Mouse (Mus musculus): ENCODE measurements around the gene Plekhg3. TPM values are rescaled to one million over a fixed set of nuclear protein-coding genes. Genes with fewer than 3 reads are reported as not detected.

The Plekhg3 gene
- polyA plus RNA-seq, 1 experiment from 2014 or later = 3.3 TPM

DNA sequence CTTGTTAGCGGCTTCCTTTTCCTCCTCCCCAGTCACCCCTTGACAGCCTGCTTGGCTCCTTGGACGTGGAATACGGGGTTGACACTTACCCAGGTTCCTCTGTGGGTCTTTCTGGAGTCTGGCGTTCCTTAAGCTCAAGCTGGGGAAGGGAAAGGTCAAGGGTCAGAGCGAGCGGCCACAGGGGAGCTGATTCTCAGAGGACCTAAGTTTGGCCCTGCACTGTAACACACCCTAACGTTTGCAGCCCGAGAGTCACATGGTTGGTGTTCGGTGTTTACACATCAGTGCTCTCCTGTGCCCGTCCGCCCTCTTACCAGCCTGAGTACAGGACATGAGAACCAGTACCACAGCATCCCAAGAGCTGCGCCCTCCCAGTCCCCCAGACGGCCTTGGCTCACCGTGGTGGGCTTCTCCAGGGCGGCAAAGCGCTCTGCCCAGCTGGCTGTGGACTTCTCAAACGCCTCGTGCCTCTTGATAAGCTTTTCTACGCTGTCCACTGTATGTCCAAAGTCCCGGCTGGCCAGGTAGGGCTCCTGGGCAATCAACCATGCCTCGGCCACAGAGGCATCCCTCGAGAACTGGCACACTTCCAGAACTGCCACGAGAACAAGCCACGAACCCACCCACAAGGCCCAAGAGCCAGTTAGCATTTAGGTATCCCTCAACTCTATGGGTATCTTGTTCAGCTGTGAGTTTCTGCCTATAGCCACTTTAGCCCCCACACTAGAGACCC is 67.7 kb downstream of the Plekhg3 start:
- Histone ChIP-seq H3K9ac (no peak overlapping the region), H3K36me3 (replicated peaks) (peaks cover 86% of the 10 kb centered on the region), H3K4me2 (no peak overlapping the region), H3K4me1 (replicated peaks) (peaks cover 45% of the 10 kb centered on the region), H3K4me3 (replicated peaks) (no peak overlapping the region), H3K27ac (replicated peaks) (no peak overlapping the region), H3K9me3 (replicated peaks) (no peaks in the 10 kb centered on the region), H3K27me3 (no peaks in the 10 kb centered on the region)
- ATAC-seq (ENCODE audit: insufficient read depth) = no peak
- 80% methylated on average over 24 of the region's 24 CpGs for WGBS (ENCODE audit: insufficient replicate concordance)

DNA sequence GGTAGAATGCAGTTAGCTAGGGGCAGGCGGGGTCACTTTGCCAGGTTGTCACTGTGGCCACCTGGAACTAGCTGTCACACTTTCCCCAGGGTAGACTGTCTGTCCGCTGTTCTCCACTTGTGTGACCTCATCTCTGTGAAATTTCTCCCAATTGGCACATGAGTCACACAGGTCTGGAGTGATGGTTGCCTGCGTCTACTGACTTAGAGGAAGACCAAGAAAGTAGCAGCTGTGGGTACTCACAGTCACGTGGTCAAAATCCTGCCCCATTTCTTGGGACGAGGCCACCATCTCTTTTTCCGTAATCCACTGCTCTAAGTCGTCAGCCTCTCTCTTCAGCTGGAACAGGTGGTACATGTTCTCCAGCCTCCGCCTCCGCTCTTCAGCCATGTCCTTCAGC is 73.1 kb downstream of the Plekhg3 start:
- H3K9ac ChIP-seq = no peak overlapping the region
- 94% methylated on average over 9 of the region's 9 CpGs for WGBS (ENCODE audit: insufficient replicate concordance)
- no peak overlapping the region for H3K4me2 ChIP-seq
- peaks cover 99% of the 10 kb centered on the region for H3K36me3 ChIP-seq (replicated peaks)
- no peaks in the 10 kb centered on the region for H3K27me3 ChIP-seq
- no peak for ATAC-seq (ENCODE audit: insufficient read depth)
- no peaks in the 10 kb centered on the region for H3K4me1 ChIP-seq (replicated peaks)
- no peak overlapping the region for H3K4me3 ChIP-seq (replicated peaks)
- H3K27ac ChIP-seq (replicated peaks) = no peak overlapping the region
- no peaks in the 10 kb centered on the region for H3K9me3 ChIP-seq (replicated peaks)

DNA sequence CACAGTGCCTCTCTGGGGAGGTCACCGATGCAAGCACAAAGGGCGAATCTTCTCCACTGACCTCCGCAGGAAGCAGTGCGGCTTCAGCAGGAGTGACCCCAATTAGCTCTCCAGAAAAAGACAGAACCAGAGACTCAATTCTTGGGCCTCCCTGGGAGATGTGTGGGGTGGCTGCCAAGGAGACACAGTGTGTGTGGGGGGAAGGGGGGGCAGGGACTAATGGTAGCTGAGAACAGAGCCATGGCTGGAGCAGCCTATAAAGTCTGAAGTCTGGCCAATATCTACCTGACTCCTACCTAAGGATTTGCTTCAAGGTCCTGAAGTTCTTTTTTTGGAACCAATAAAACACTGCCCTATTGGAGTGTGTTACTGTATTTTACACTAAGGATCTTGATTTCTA is 73.9 kb downstream of the Plekhg3 start:
- 79% methylated on average over 4 of the region's 4 CpGs for WGBS (ENCODE audit: insufficient replicate concordance)
- ATAC-seq (ENCODE audit: insufficient read depth) = no peak
- Histone ChIP-seq H3K27ac (replicated peaks) (no peak overlapping the region), H3K27me3 (no peaks in the 10 kb centered on the region), H3K36me3 (replicated peaks) (peaks cover 99% of the 10 kb centered on the region), H3K4me3 (replicated peaks) (no peak overlapping the region), H3K4me2 (no peak overlapping the region), H3K9ac (no peak overlapping the region), H3K9me3 (replicated peaks) (no peaks in the 10 kb centered on the region), H3K4me1 (replicated peaks) (no peaks in the 10 kb centered on the region)

DNA sequence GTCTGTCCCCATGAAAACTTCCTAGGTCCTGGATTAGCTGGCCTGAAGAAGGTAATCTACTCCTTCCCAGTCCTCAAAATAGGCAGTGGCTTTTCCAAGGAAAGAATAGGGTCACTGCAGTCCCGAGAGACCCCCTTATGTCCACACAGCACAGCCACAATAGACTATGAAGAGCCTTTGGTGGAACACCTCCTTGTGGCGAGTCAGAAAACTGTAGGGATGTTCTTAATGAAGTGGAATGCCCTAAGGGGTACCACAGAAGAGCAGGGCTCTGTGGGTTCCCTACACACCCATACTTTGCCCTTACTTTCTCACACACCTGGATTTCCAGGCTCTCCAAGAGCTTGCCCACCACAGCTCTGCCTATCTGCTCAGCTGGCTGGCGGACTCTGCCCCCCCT is 75.1 kb downstream of the Plekhg3 start:
- 75% methylated on average over 3 of the region's 3 CpGs for WGBS (ENCODE audit: insufficient replicate concordance)
- Histone ChIP-seq H3K36me3 (replicated peaks) (peaks cover 99% of the 10 kb centered on the region), H3K27ac (replicated peaks) (no peak overlapping the region), H3K4me1 (replicated peaks) (no peaks in the 10 kb centered on the region), H3K4me2 (no peak overlapping the region), H3K9me3 (replicated peaks) (no peaks in the 10 kb centered on the region), H3K27me3 (no peaks in the 10 kb centered on the region), H3K4me3 (replicated peaks) (no peak overlapping the region), H3K9ac (no peak overlapping the region)
- no peak for ATAC-seq (ENCODE audit: insufficient read depth)

DNA sequence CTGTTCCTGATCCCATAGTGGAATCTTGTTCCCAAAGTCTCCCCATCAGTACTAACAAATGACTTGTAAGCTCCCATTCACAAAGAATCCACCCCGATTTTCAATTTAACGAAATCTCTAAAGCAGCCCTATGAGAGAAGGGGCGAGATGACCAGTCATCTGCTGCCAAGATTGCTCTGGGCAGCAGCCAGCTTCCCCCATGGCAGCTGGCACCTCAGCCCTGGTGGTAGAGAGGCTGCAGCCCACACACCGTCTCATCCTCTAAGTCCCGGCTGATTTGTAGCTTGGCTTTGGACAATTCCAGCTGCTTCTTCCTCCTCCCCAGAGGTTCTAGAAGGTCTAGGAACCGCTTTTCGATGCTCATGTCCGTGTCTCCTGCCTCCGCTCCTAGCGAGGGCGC is 77.5 kb downstream of the Plekhg3 start:
- H3K36me3 ChIP-seq (replicated peaks) = peaks cover 100% of the 10 kb centered on the region
- no peaks in the 10 kb centered on the region for H3K9me3 ChIP-seq (replicated peaks)
- no peak for ATAC-seq (ENCODE audit: insufficient read depth)
- H3K4me3 ChIP-seq (replicated peaks) = no peak overlapping the region
- H3K27me3 ChIP-seq = no peaks in the 10 kb centered on the region
- no peak overlapping the region for H3K27ac ChIP-seq (replicated peaks)
- no peak overlapping the region for H3K4me2 ChIP-seq
- no peak overlapping the region for H3K9ac ChIP-seq
- no peaks in the 10 kb centered on the region for H3K4me1 ChIP-seq (replicated peaks)
- WGBS (ENCODE audit: insufficient replicate concordance) = 84% methylated on average over 11 of the region's 11 CpGs

DNA sequence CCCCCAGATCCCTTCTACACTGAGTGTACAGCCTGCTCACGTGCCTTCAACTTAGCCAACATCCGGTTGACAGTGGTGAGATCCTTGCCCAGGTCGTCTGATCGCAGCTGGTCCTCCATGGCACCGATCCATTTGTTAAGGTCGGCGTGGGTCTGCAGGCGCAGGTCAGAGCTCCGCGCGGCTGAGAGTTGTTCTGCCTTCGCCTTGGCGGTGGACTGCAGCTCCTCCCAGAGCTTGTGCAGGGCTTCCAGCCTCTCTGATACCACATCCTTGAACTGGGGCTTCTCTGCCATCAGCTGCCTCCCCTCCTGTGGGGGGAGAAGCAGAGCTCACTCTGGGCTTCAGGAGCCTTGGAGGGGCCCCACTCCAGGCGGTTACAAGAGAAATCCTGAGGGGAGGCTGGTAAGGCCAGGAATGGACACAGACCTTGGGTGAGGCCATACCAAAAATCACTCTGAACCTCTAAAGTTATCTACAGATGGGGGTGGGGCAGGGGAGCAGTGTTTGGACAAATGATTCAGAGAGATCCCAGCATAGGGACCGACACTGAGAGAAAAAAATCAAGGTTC is 78.4 kb downstream of the Plekhg3 start:
- Histone ChIP-seq H3K36me3 (replicated peaks) (peaks cover 100% of the 10 kb centered on the region), H3K4me3 (replicated peaks) (no peak overlapping the region), H3K9ac (no peak overlapping the region), H3K9me3 (replicated peaks) (no peaks in the 10 kb centered on the region), H3K4me2 (no peak overlapping the region), H3K27me3 (no peaks in the 10 kb centered on the region), H3K4me1 (replicated peaks) (no peaks in the 10 kb centered on the region), H3K27ac (replicated peaks) (no peak overlapping the region)
- ATAC-seq (ENCODE audit: insufficient read depth) = no peak
- 77% methylated on average over 15 of the region's 15 CpGs for WGBS (ENCODE audit: insufficient replicate concordance)

DNA sequence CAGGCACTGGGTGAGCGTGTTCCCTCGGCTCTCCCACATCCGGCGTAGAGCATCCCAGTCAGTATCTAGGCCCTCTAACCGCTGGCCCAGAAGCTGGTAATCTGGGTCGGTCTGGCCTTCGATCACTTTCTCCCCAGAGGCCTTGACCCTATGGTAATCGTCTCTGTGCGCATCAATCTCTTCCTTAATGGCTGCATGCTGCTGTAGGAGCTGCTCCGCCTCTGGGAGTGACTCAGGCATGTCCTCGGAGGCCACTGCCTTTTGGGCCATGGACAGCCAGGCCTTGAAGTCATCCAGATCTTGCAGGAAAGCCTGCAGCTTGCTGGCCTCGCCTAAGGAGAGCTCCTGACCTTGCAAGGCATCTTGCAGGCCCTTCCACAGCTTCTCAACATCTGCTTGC is 81.9 kb downstream of the Plekhg3 start:
- H3K9ac ChIP-seq = no peak overlapping the region
- no peak overlapping the region for H3K27ac ChIP-seq (replicated peaks)
- no peaks in the 10 kb centered on the region; the same call in 1 of the 2 replicates for H3K4me1 ChIP-seq (replicated peaks)
- no peak for ATAC-seq (ENCODE audit: insufficient read depth)
- H3K4me2 ChIP-seq = no peak overlapping the region
- no peaks in the 10 kb centered on the region for H3K27me3 ChIP-seq
- H3K4me3 ChIP-seq (replicated peaks) = no peak overlapping the region
- H3K36me3 ChIP-seq (replicated peaks) = peaks cover 100% of the 10 kb centered on the region
- H3K9me3 ChIP-seq (replicated peaks) = no peaks in the 10 kb centered on the region
- WGBS (ENCODE audit: insufficient replicate concordance) = 87% methylated on average over 12 of the region's 12 CpGs

DNA sequence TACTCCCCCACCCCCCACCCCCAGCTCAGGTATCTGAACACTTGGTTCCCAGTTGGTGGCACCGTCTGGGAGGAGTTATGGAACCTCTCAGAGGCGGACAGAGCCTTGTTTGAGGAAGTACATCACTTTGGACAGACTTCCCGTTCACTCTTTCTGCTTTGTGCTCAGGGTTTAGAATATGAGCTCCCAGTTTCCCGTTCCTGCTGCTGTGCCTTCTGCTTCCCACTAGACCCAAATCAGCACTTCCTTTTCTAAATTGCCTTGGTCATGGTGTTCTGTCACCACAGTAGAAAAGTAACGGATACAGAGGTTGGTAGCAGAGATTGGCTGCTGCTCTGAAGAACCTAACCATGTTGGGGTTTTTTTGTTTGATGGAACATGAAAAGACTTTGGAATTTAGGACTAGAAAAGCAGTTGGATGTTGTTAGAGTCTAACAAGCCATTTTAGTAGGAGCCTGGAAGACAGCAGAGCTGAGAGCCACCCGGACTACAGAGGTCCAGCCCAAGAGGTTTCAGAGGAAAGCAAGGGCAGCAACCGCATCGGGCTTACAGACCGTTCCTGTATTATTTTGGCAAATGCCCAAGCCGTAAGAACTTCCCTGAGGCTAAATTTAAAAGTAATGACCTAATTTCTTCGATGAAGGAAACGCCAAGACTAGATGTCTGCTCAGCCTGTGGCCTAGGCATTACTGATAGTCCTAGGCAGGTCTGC is 84.3 kb downstream of the Plekhg3 start:
- Histone ChIP-seq H3K9ac (no peak overlapping the region), H3K27ac (replicated peaks) (no peak overlapping the region; the same call in 1 of the 2 replicates), H3K27me3 (no peaks in the 10 kb centered on the region), H3K9me3 (replicated peaks) (no peaks in the 10 kb centered on the region), H3K4me2 (no peak overlapping the region), H3K36me3 (replicated peaks) (peaks cover 100% of the 10 kb centered on the region), H3K4me3 (replicated peaks) (no peak overlapping the region), H3K4me1 (replicated peaks) (no peaks in the 10 kb centered on the region; the same call in 1 of the 2 replicates)
- WGBS (ENCODE audit: insufficient replicate concordance) = 51% methylated on average over 12 of the region's 12 CpGs
- ATAC-seq (ENCODE audit: insufficient read depth) = no peak

DNA sequence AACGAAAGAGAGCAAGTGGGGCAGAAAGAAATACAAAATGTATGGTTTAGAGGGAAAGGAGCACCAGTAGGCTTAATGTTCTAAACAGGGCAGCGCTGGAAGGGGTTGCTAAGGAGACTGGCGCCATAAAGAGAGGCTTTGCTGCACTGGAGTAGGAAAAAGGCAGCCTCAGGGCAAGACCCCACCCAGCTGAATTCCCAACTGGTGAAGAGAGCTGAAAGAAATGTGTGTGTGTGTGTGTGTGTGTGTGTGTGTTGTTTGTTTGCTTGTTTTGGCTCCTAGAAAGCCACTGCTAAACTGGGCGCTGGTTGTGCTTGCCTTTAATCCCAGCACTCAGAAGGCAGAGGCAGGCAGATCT is 84.9 kb downstream of the Plekhg3 start:
- no peak overlapping the region for H3K9ac ChIP-seq
- 88% methylated on average over 4 of the region's 4 CpGs for WGBS (ENCODE audit: insufficient replicate concordance)
- no peak for ATAC-seq (ENCODE audit: insufficient read depth)

DNA sequence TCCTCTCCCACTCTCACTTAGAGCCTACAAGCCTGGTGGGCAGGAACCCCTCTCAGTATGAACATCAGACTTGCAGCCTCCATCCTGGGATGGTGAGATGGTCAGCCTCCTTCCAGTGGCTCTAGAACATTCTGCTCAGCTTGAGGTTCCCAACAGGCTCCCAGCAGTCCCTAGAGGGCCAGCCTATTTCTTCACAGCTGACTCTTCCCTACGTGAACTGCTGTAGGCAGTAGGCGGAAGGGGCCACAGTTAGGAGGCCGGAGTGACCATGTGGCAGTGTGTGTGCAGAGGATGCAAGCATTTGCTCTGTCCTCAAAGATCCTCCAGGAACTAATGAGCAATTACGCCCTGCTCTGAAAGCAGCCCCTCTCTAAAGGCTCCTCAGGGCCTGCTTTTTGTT is 87.5 kb downstream of the Plekhg3 start:
- Histone ChIP-seq H3K4me3 (replicated peaks) (no peak overlapping the region), H3K27me3 (no peaks in the 10 kb centered on the region), H3K4me1 (replicated peaks) (no peaks in the 10 kb centered on the region; the same call in 1 of the 2 replicates), H3K4me2 (no peak overlapping the region), H3K9ac (no peak overlapping the region), H3K27ac (replicated peaks) (no peak overlapping the region), H3K9me3 (replicated peaks) (no peaks in the 10 kb centered on the region), H3K36me3 (replicated peaks) (peaks cover 100% of the 10 kb centered on the region)
- 92% methylated on average over 4 of the region's 4 CpGs for WGBS (ENCODE audit: insufficient replicate concordance)
- no peak for ATAC-seq (ENCODE audit: insufficient read depth)

More for the DNA sequence above, 84.9 kb downstream of the Plekhg3 start:
- no peak overlapping the region for H3K27ac ChIP-seq (replicated peaks)
- no peak overlapping the region for H3K4me2 ChIP-seq
- H3K36me3 ChIP-seq (replicated peaks) = peaks cover 100% of the 10 kb centered on the region
- H3K4me1 ChIP-seq (replicated peaks) = no peaks in the 10 kb centered on the region; the same call in 1 of the 2 replicates
- no peaks in the 10 kb centered on the region for H3K9me3 ChIP-seq (replicated peaks)
- H3K27me3 ChIP-seq = no peaks in the 10 kb centered on the region
- no peak overlapping the region for H3K4me3 ChIP-seq (replicated peaks)

DNA sequence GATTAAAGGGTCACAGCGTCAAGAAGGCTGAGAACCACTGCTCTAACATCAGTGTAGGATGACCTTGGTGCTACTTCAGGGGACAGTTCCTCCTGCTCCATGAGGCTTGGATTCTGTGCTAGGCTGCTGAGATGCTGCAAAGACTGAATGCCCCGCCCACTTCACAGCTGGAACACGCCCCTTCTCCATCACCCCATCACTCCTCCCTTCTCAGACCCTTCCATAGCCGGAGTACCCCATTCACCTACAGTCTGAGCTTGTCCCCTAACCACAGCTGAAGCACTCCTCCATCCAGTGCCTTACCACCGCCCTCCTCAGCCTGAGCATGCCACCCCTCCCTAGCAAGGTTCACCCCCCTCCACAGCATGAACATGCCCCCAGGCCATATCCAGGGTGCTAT is 89.2 kb downstream of the Plekhg3 start:
- Histone ChIP-seq H3K27ac (replicated peaks) (no peak overlapping the region), H3K4me3 (replicated peaks) (no peak overlapping the region), H3K4me2 (no peak overlapping the region), H3K9ac (no peak overlapping the region), H3K27me3 (no peaks in the 10 kb centered on the region), H3K36me3 (replicated peaks) (peaks cover 100% of the 10 kb centered on the region), H3K9me3 (replicated peaks) (no peaks in the 10 kb centered on the region), H3K4me1 (replicated peaks) (no peaks in the 10 kb centered on the region; the same call in 1 of the 2 replicates)
- ATAC-seq (ENCODE audit: insufficient read depth) = no peak
- WGBS (ENCODE audit: insufficient replicate concordance) = 66% methylated on average over 5 of the region's 5 CpGs

Measured in liver, embryonic 15.5 days (tissue).